Mouse (Mus musculus) cerebellum, adult 2 months (tissue): ENCODE measurements around the gene Atoh7. TPM values are rescaled to one million over a fixed set of nuclear protein-coding genes. Genes with fewer than 3 reads are reported as not detected.

Experiments
- DNase-seq, 2 experiments: peaks; one replicate each; pipeline ENCODE4 v3.0.0; 2021
- H3K27ac ChIP-seq: fragments of 200-500 bp; 2 replicates; pipeline ENCODE4 v1.5.1; 2012; ENCODE audit warnings: low read length, control low read depth, inconsistent platforms; ENCODE audit not compliant: insufficient read depth
- H3K27me3 ChIP-seq: fragments of 200-500 bp; 2 replicates; pipeline ENCODE4 v1.6.1; 2012; ENCODE audit warnings: inconsistent platforms, mild to moderate bottlenecking, low read length, moderate library complexity; ENCODE audit not compliant: control insufficient read depth, insufficient read depth
- H3K4me1 ChIP-seq: fragments of 200-500 bp; 2 replicates; pipeline ENCODE4 v1.6.1; 2011; ENCODE audit warnings: low read length; ENCODE audit not compliant: control insufficient read depth, insufficient read depth
- H3K4me3 ChIP-seq: fragments of 200-500 bp; replicated peaks from 2 replicates; pipeline ENCODE3; 2011; ENCODE audit warnings: mild to moderate bottlenecking, low read depth, low read length, control low read depth; ENCODE audit not compliant: insufficient read depth
- CTCF ChIP-seq: fragments of 200-500 bp; IDR thresholded peaks from 2 replicates; pipeline ENCODE4 v1.5.1; 2011; ENCODE audit warnings: low read depth, mild to moderate bottlenecking, control low read depth, low read length, moderate library complexity, borderline replicate concordance; ENCODE audit not compliant: insufficient read depth
- POLR2A ChIP-seq: fragments of 200-500 bp; IDR thresholded peaks from 2 replicates; pipeline ENCODE4 v1.6.1; 2011; ENCODE audit warnings: low read length, control low read depth, borderline replicate concordance; ENCODE audit not compliant: insufficient read depth
- WGBS: fragments of 180-500 bp; shearing (Covaris S2); methylation state at CpG from one replicate; pipeline ENCODE4 v1.1.7; 2018; 5-methylcytosine and 5-hydroxymethylcytosine counted together
- polyA plus RNA-seq: library from polyadenylated mRNA; depleted of rRNA; stranded (reverse); fragments of >200 nt; gene quantifications from 2 replicates; pipeline ENCODE4 v1.2.3, GENCODE M21; 2012

Gene Atoh7
- polyA plus RNA-seq, 1 experiment: 18.5 TPM

- peak; percentile 37 to 62 for DNase-seq
- 36% methylated on average over 8 of the region's 8 CpGs for WGBS
- TF ChIP-seq POLR2A (no peak), CTCF (no peak)
- Histone ChIP-seq H3K4me1 (no peaks in the 10 kb centered on the region), H3K4me3 (no peak overlapping the region), H3K27me3 (no peaks in the 10 kb centered on the region), H3K27ac (no peak overlapping the region)
Observed at GRCm38 (mm10) chr10:63122516-63122915, 23.1 kb downstream of the Atoh7 start.

GRCm38 (mm10) chr10:63123141-63123540 lies 23.7 kb downstream of the Atoh7 start:
- Histone ChIP-seq H3K27ac (no peak overlapping the region), H3K27me3 (no peaks in the 10 kb centered on the region), H3K4me1 (no peaks in the 10 kb centered on the region), H3K4me3 (no peak overlapping the region)
- TF ChIP-seq POLR2A (no peak), CTCF (no peak)
- no peak for DNase-seq
- WGBS: 79% methylated on average over 8 of the region's 8 CpGs

- no peak overlapping the region for H3K27ac ChIP-seq
- WGBS: 89% methylated on average over 10 of the region's 10 CpGs
- no peak for DNase-seq
- no peaks in the 10 kb centered on the region for H3K27me3 ChIP-seq
- TF ChIP-seq POLR2A (no peak), CTCF (no peak)
- H3K4me3 ChIP-seq: no peak overlapping the region
- no peaks in the 10 kb centered on the region for H3K4me1 ChIP-seq
Observed at GRCm38 (mm10) chr10:63124016-63124415, 24.6 kb downstream of the Atoh7 start.

GRCm38 (mm10) chr10:63125343-63125742 lies 25.9 kb downstream of the Atoh7 start:
- Histone ChIP-seq H3K4me1 (no peaks in the 10 kb centered on the region), H3K27ac (no peak overlapping the region), H3K27me3 (no peaks in the 10 kb centered on the region), H3K4me3 (no peak overlapping the region)
- DNase-seq: no peak
- TF ChIP-seq CTCF (peak; percentile 22; the same call in 1 of the 2 replicates), POLR2A (no peak)
- WGBS: 36% methylated on average over 11 of the region's 11 CpGs

- no peak overlapping the region for H3K27ac ChIP-seq
- TF ChIP-seq POLR2A: no peak
- no peak for TF ChIP-seq CTCF
- H3K27me3 ChIP-seq: no peaks in the 10 kb centered on the region
- no peak for DNase-seq
- WGBS: 76% methylated on average over 4 of the region's 4 CpGs
- no peaks in the 10 kb centered on the region for H3K4me1 ChIP-seq
- no peak overlapping the region for H3K4me3 ChIP-seq
Observed at GRCm38 (mm10) chr10:63126116-63126515, 26.7 kb downstream of the Atoh7 start.

- Histone ChIP-seq H3K27me3 (no peaks in the 10 kb centered on the region), H3K4me3 (no peak overlapping the region), H3K27ac (no peak overlapping the region), H3K4me1 (no peaks in the 10 kb centered on the region)
- TF ChIP-seq CTCF: no peak
- no peak for TF ChIP-seq POLR2A
- 94% methylated on average over 6 of the region's 6 CpGs for WGBS
- no peak for DNase-seq
Observed at GRCm38 (mm10) chr10:63127156-63127555, 27.7 kb downstream of the Atoh7 start.

GRCm38 (mm10) chr10:63128256-63128655 lies 28.8 kb downstream of the Atoh7 start:
- no peaks in the 10 kb centered on the region for H3K27me3 ChIP-seq

GRCm38 (mm10) chr10:63130500-63130899 lies 31.0 kb downstream of the Atoh7 start:
- no peak for TF ChIP-seq CTCF
- no peak for TF ChIP-seq POLR2A
- 77% methylated on average over 7 of the region's 7 CpGs for WGBS

More at GRCm38 (mm10) chr10:63128256-63128655, 28.8 kb downstream of the Atoh7 start:
- H3K27ac ChIP-seq: 0 out of 2 replicates have a peak overlapping the region, but pooled peaks have one; percentile 36
- no peak overlapping the region for H3K4me3 ChIP-seq
- TF ChIP-seq CTCF (no peak), POLR2A (no peak)
- no peaks in the 10 kb centered on the region for H3K4me1 ChIP-seq
- DNase-seq: no peak
- WGBS: 30% methylated on average over 7 of the region's 7 CpGs

GRCm38 (mm10) chr10:63132356-63132755 lies 32.9 kb downstream of the Atoh7 start:
- TF ChIP-seq CTCF (no peak), POLR2A (no peak)
- no peaks in the 10 kb centered on the region for H3K4me1 ChIP-seq
- no peaks in the 10 kb centered on the region for H3K27me3 ChIP-seq
- WGBS: 86% methylated on average over 6 of the region's 6 CpGs
- DNase-seq: no peak
- H3K4me3 ChIP-seq: no peak overlapping the region
- H3K27ac ChIP-seq: no peak overlapping the region

More at GRCm38 (mm10) chr10:63130500-63130899, 31.0 kb downstream of the Atoh7 start:
- H3K4me3 ChIP-seq: no peak overlapping the region
- no peaks in the 10 kb centered on the region for H3K27me3 ChIP-seq
- DNase-seq: no peak
- no peak overlapping the region for H3K27ac ChIP-seq
- H3K4me1 ChIP-seq: no peaks in the 10 kb centered on the region
